Comparison of ENCODE assay signal across 13 mouse cellular contexts in the genomic region with DNA sequence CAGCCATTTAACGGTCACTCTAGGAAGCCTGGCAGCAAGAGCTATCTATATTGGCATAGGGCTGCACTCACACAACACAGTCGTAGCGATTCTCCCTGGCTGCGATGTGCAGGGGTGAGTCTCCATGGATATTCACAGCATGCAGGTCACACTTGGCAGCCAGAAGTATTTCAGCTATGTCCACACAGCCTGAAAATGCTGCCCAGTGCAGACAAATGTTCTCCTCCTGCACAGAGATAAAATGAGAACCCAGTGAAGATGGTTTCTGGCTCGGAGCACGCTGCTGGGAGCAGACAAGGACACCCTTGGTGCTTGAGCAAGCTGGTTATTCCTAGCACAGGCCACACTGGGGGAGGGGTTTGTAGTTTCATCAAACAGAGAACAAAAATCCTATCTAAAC. TPM values are rescaled to one million over a fixed set of nuclear protein-coding genes. Genes with fewer than 3 reads are reported as not detected.
DNase-seq lines count a peak whose midpoint lies in the region; ATAC-seq lines count a peak whose summit lies in the region.
"Had no signal": no experiment of that assay in that cellular context is flagged by ENCODE, and none has a peak within 500 bp of the region (broad histone marks: within the 10 kb centered on the region; RNA-seq: fewer than 3 reads in every experiment).

No protein-coding gene starts in this region.

- no peaks in the 10 kb centered on the region for H3K27me3 ChIP-seq in heart, embryonic 15.5 days
- H3K27me3 ChIP-seq in limb, embryonic 10.5 days (ENCODE audit: low read depth, poor library complexity, severe bottlenecking): no peaks in the 10 kb centered on the region
- H3K27me3 ChIP-seq: hindbrain, embryonic 13.5 days; limb, embryonic 15.5 days had no signal

- peak; percentile 37 for DNase-seq in right cerebral cortex, adult 18-20 months
- no peak for DNase-seq in right cerebral cortex, adult 2 months (ENCODE audit: low spot score in 2 of 2)
- peak; percentile 35 to 51 for DNase-seq in cerebellum, postnatal 25 days
- no peak for DNase-seq in liver
- DNase-seq in spleen, adult 12 weeks (ENCODE audit: low spot score): no peak
- DNase-seq in limb, embryonic 10.5 days (ENCODE audit: low spot score): no peak
- DNase-seq: kidney, postnatal 4 days; thymus, postnatal 14 days had no signal

- H3K9ac ChIP-seq in heart, embryonic 15.5 days: no peak overlapping the region
- H3K9ac ChIP-seq: hindbrain, embryonic 13.5 days; limb, embryonic 15.5 days had no signal

- H3K9me3 ChIP-seq in heart, embryonic 15.5 days (replicated peaks): no peaks in the 10 kb centered on the region
- no peaks in the 10 kb centered on the region for H3K9me3 ChIP-seq in limb, embryonic 10.5 days (replicated peaks)
- H3K9me3 ChIP-seq: forebrain, embryonic 10.5 days; hindbrain, embryonic 13.5 days; limb, embryonic 15.5 days had no signal

- H3K4me3 ChIP-seq in heart, embryonic 15.5 days: no peak overlapping the region
- H3K4me3 ChIP-seq in limb, embryonic 10.5 days: no peak overlapping the region
- H3K4me3 ChIP-seq: forebrain, embryonic 10.5 days; hindbrain, embryonic 13.5 days; limb, embryonic 15.5 days; myocyte had no signal

- 0 out of 2 replicates have a peak, but pooled peaks cover 4% of the 10 kb centered on the region for H3K4me1 ChIP-seq in heart, embryonic 15.5 days (replicated peaks)
- H3K4me1 ChIP-seq in limb, embryonic 10.5 days: no peaks in the 10 kb centered on the region
- H3K4me1 ChIP-seq: forebrain, embryonic 10.5 days; hindbrain, embryonic 13.5 days; limb, embryonic 15.5 days had no signal

- WGBS in heart, embryonic 15.5 days: 58% methylated on average over 6 of the region's 6 CpGs
- 96% methylated on average over 6 of the region's 6 CpGs for WGBS in limb, embryonic 10.5 days

- H3K36me3 ChIP-seq in heart, embryonic 15.5 days: peaks cover 62% of the 10 kb centered on the region
- H3K36me3 ChIP-seq in limb, embryonic 10.5 days: peaks cover 99% of the 10 kb centered on the region

- ATAC-seq in heart, embryonic 15.5 days (replicated peaks; ENCODE audit: insufficient number of reproducible peaks, insufficient read depth, low FRiP score, low read depth): peak; percentile 80

- H3K27ac ChIP-seq in heart, embryonic 15.5 days: no peak overlapping the region
- no peak overlapping the region for H3K27ac ChIP-seq in limb, embryonic 10.5 days
- H3K27ac ChIP-seq: forebrain, embryonic 10.5 days; hindbrain, embryonic 13.5 days; limb, embryonic 15.5 days had no signal

- H3K4me2 ChIP-seq in heart, embryonic 15.5 days: no peak overlapping the region
- H3K4me2 ChIP-seq: hindbrain, embryonic 13.5 days; limb, embryonic 15.5 days had no signal

RNA-seq across cellular contexts. Expression of gene Cacna1b, which starts 43.2 kb away (rescaled TPM):
- polyA plus RNA-seq in heart, embryonic 15.5 days (2015; fragmentation: Nextera tagmentation; extraction: Ambion mirVana): 0.11 and 0.60 TPM in 2 replicates
- polyA plus RNA-seq in limb, embryonic 10.5 days (2016; fragmentation: Nextera tagmentation; extraction: Ambion mirVana): 1.7 and 2.2 TPM in 2 replicates

Comparison
In these comparisons a context has a peak if more than half of its experiments do, and no peak if none do; other contexts are left out.
1. DNase-seq: peak in right cerebral cortex, adult 18-20 months (single experiment) and cerebellum, postnatal 25 days (2 of 2); none in right cerebral cortex, adult 2 months (0 of 2), liver (single experiment), spleen, adult 12 weeks (single experiment) and limb, embryonic 10.5 days (single experiment).